Comparison of ENCODE assay signal across 23 mouse cellular contexts in genomic region chr19:57059018-57059580, GRCm38 (mm10). TPM values are rescaled to one million over a fixed set of nuclear protein-coding genes. Genes with fewer than 3 reads are reported as not detected.
A peak's percentile ranks its signal among the peaks of the same experiment; 100 is the strongest.
DNase-seq lines count a peak whose midpoint lies in the region; ATAC-seq and TF ChIP-seq lines count a peak whose summit lies in the region.
"Had no signal": no experiment of that assay in that cellular context is flagged by ENCODE, and none has a peak within 500 bp of the region (broad histone marks: within the 10 kb centered on the region; RNA-seq: fewer than 3 reads in every experiment).

No protein-coding gene starts in this region.

- WGBS in kidney, embryonic 14.5 days: 31% methylated on average over 19 of the region's 19 CpGs
- 34% methylated on average over 19 of the region's 19 CpGs for whole genome bisulfite sequencing in neural tube, embryonic 12.5 days
- 28% methylated on average over 19 of the region's 19 CpGs for WGBS in limb, embryonic 10.5 days
- 47% methylated on average over 19 of the region's 19 CpGs for WGBS in stomach, postnatal 0 days
- WGBS in intestine, embryonic 15.5 days: 57% methylated on average over 19 of the region's 19 CpGs

- peaks cover 7% of the 10 kb centered on the region; the same call in 1 of the 2 replicates for H3K4me1 ChIP-seq in kidney, embryonic 14.5 days (ENCODE audit: control insufficient read depth, insufficient read depth, low read length)
- no peaks in the 10 kb centered on the region for H3K4me1 ChIP-seq in neural tube, embryonic 12.5 days
- H3K4me1 ChIP-seq in limb, embryonic 10.5 days: peaks cover 8% of the 10 kb centered on the region
- no peaks in the 10 kb centered on the region for H3K4me1 ChIP-seq in stomach, postnatal 0 days (replicated peaks; ENCODE audit: control insufficient read depth, insufficient read depth)
- H3K4me1 ChIP-seq in intestine, embryonic 15.5 days (replicated peaks): no peaks in the 10 kb centered on the region
- H3K4me1 ChIP-seq: heart, embryonic 15.5 days; limb, embryonic 15.5 days; liver, embryonic 15.5 days; megakaryocyte, embryonic 14.5 days had no signal

- H3K9ac ChIP-seq in kidney, embryonic 14.5 days (ENCODE audit: low read depth, low read length): no peak overlapping the region
- no peak overlapping the region for H3K9ac ChIP-seq in neural tube, embryonic 12.5 days
- no peak overlapping the region for H3K9ac ChIP-seq in stomach, postnatal 0 days (ENCODE audit: low read length)
- no peak overlapping the region for H3K9ac ChIP-seq in intestine, embryonic 15.5 days
- H3K9ac ChIP-seq: forebrain, postnatal 0 days; heart, embryonic 15.5 days; limb, embryonic 15.5 days; liver, embryonic 15.5 days; lung, embryonic 15.5 days had no signal

- no peak for TF ChIP-seq EP300 in stomach, postnatal 0 days (optimal IDR thresholded peaks at IDR 0.05)

- H3K27ac ChIP-seq in kidney, embryonic 14.5 days (ENCODE audit: low read depth, low read length): no peak overlapping the region
- no peak overlapping the region for H3K27ac ChIP-seq in neural tube, embryonic 12.5 days
- H3K27ac ChIP-seq in limb, embryonic 10.5 days: no peak overlapping the region
- no peak overlapping the region for H3K27ac ChIP-seq in stomach, postnatal 0 days (replicated peaks)
- H3K27ac ChIP-seq in intestine, embryonic 15.5 days: no peak overlapping the region
- H3K27ac ChIP-seq: heart, embryonic 15.5 days; hindbrain, postnatal 0 days; limb, embryonic 15.5 days; liver, embryonic 15.5 days; lung, embryonic 15.5 days had no signal

- H3K36me3 ChIP-seq in kidney, embryonic 14.5 days (ENCODE audit: control insufficient read depth, insufficient read depth, low read length): peaks cover 10% of the 10 kb centered on the region; the same call in 1 of the 2 replicates
- H3K36me3 ChIP-seq in neural tube, embryonic 12.5 days: peaks cover 9% of the 10 kb centered on the region
- H3K36me3 ChIP-seq in limb, embryonic 10.5 days: peaks cover 7% of the 10 kb centered on the region
- H3K36me3 ChIP-seq in stomach, postnatal 0 days (ENCODE audit: control insufficient read depth, insufficient read depth, low read length): peaks cover 8% of the 10 kb centered on the region
- peaks cover 11% of the 10 kb centered on the region for H3K36me3 ChIP-seq in intestine, embryonic 15.5 days

- H3K4me2 ChIP-seq in kidney, embryonic 14.5 days (replicated peaks; ENCODE audit: low read depth, low read length): peak overlapping the region; percentile 28; the same call in 1 of the 2 replicates
- 0 out of 2 replicates have a peak overlapping the region, but pooled peaks have one; percentile 2 for H3K4me2 ChIP-seq in neural tube, embryonic 12.5 days (replicated peaks)
- no peak overlapping the region for H3K4me2 ChIP-seq in stomach, postnatal 0 days (replicated peaks; ENCODE audit: low read depth)
- no peak overlapping the region for H3K4me2 ChIP-seq in intestine, embryonic 15.5 days (replicated peaks)
- H3K4me2 ChIP-seq: heart, embryonic 15.5 days; limb, embryonic 15.5 days; liver, embryonic 15.5 days; lung, embryonic 15.5 days had no signal

- peaks cover 5% of the 10 kb centered on the region; the same call in 1 of the 2 replicates for H3K9me3 ChIP-seq in kidney, embryonic 14.5 days (ENCODE audit: control insufficient read depth, low read length)
- H3K9me3 ChIP-seq in neural tube, embryonic 12.5 days: 0 out of 2 replicates have a peak, but pooled peaks cover 4% of the 10 kb centered on the region
- no peaks in the 10 kb centered on the region for H3K9me3 ChIP-seq in limb, embryonic 10.5 days (replicated peaks)
- H3K9me3 ChIP-seq in stomach, postnatal 0 days (ENCODE audit: control insufficient read depth, low read length): no peaks in the 10 kb centered on the region; the same call in 1 of the 2 replicates
- no peaks in the 10 kb centered on the region for H3K9me3 ChIP-seq in intestine, embryonic 15.5 days
- H3K9me3 ChIP-seq: liver, embryonic 15.5 days had no signal

- 0 out of 2 replicates have a peak overlapping the region, but pooled peaks have one; percentile 13 for H3K4me3 ChIP-seq in kidney, embryonic 14.5 days (ENCODE audit: low read length)
- no peak overlapping the region for H3K4me3 ChIP-seq in neural tube, embryonic 12.5 days
- peak overlapping the region; percentile 21; the same call in 1 of the 2 replicates for H3K4me3 ChIP-seq in limb, embryonic 10.5 days
- no peak overlapping the region for H3K4me3 ChIP-seq in stomach, postnatal 0 days (ENCODE audit: low read depth, low read length)
- H3K4me3 ChIP-seq in intestine, embryonic 15.5 days (replicated peaks): no peak overlapping the region
- H3K4me3 ChIP-seq: heart, embryonic 15.5 days; limb, embryonic 15.5 days; liver, embryonic 15.5 days; lung, embryonic 15.5 days; megakaryocyte, embryonic 14.5 days had no signal

- TF ChIP-seq CTCF in stomach, postnatal 0 days (IDR thresholded peaks at IDR 0.05; ENCODE audit: low read depth): no peak

- no peaks in the 10 kb centered on the region for H3K27me3 ChIP-seq in kidney, embryonic 14.5 days (ENCODE audit: control insufficient read depth, insufficient read depth, low read length)
- H3K27me3 ChIP-seq in neural tube, embryonic 12.5 days (replicated peaks): no peaks in the 10 kb centered on the region
- H3K27me3 ChIP-seq in limb, embryonic 10.5 days (ENCODE audit: low read depth, poor library complexity, severe bottlenecking): peaks cover 16% of the 10 kb centered on the region; the same call in 1 of the 2 replicates
- no peaks in the 10 kb centered on the region for H3K27me3 ChIP-seq in stomach, postnatal 0 days (ENCODE audit: control insufficient read depth, insufficient read depth, low read length)
- H3K27me3 ChIP-seq in intestine, embryonic 15.5 days (replicated peaks): no peaks in the 10 kb centered on the region
- H3K27me3 ChIP-seq: heart, embryonic 15.5 days; limb, embryonic 15.5 days; liver, embryonic 15.5 days; lung, embryonic 15.5 days had no signal

- DNase-seq in kidney, adult 8-10 months: no peak
- no peak for DNase-seq in neural tube, embryonic 10.5 days (ENCODE audit: extremely low spot score, low spot score)
- DNase-seq in limb, embryonic 10.5 days (ENCODE audit: low spot score): no peak
- DNase-seq in stomach, postnatal 0 days (ENCODE audit: low spot score): peak; percentile 34
- no peak for DNase-seq in frontal cortex, postnatal 36 days (ENCODE audit: low spot score in 2 of 2)
- DNase-seq: adrenal gland, postnatal 36 days; cerebellum, adult 11 months; cerebellum, adult 9-11 months; forebrain, postnatal 0 days; gastrocnemius, postnatal 36 days; heart, postnatal 36 days; lung, postnatal 36 days; midbrain, embryonic 14.5 days had no signal

- peak; percentile 55; the same call in 1 of the 2 replicates for ATAC-seq in kidney, embryonic 14.5 days (ENCODE audit: low FRiP score, low TSS enrichment)
- ATAC-seq in neural tube, embryonic 12.5 days (ENCODE audit: low FRiP score, low read depth): no peak
- peak; percentile 39; the same call in 1 of the 2 replicates for ATAC-seq in stomach, postnatal 0 days (ENCODE audit: low FRiP score, low TSS enrichment)
- no peak for ATAC-seq in intestine, embryonic 15.5 days
- ATAC-seq: forebrain, postnatal 0 days; hindbrain, postnatal 0 days; intestine, postnatal 0 days had no signal

RNA-seq across cellular contexts. Expression of gene Afap1l2, which starts 51.1 kb away (rescaled TPM):
- polyA plus RNA-seq in kidney, embryonic 14.5 days (2014; fragmentation: Nextera tagmentation; extraction: Ambion mirVana): 9.0 and 12.5 TPM in 2 replicates
- polyA plus RNA-seq in neural tube, embryonic 12.5 days (2016; fragmentation: Nextera tagmentation; extraction: Ambion mirVana): 15.5 and 17.3 TPM in 2 replicates
- 0.51 and 1.1 TPM in 2 replicates for polyA plus RNA-seq in limb, embryonic 10.5 days (2016; fragmentation: Nextera tagmentation; extraction: Ambion mirVana)
- polyA plus RNA-seq in stomach, postnatal 0 days (2015; fragmentation: Nextera tagmentation; extraction: Ambion mirVana): 9.0 and 11.0 TPM in 2 replicates
- 18.3 and 18.4 TPM in 2 replicates for polyA plus RNA-seq in intestine, embryonic 15.5 days (2015; fragmentation: Nextera tagmentation; extraction: Ambion mirVana)

Comparison
In these comparisons a context has a peak if more than half of its experiments do, and no peak if none do; other contexts are left out.
1. ATAC-seq: peak in kidney, embryonic 14.5 days (single experiment) and stomach, postnatal 0 days (single experiment); none in neural tube, embryonic 12.5 days (single experiment) and intestine, embryonic 15.5 days (single experiment).
2. H3K4me2 ChIP-seq: peak in kidney, embryonic 14.5 days (single experiment) and neural tube, embryonic 12.5 days (single experiment); none in stomach, postnatal 0 days (single experiment) and intestine, embryonic 15.5 days (single experiment).
3. H3K4me3 ChIP-seq: peak in kidney, embryonic 14.5 days (single experiment) and limb, embryonic 10.5 days (single experiment); none in neural tube, embryonic 12.5 days (single experiment), stomach, postnatal 0 days (single experiment) and intestine, embryonic 15.5 days (single experiment).